In genomic region chr11:75402271-75402690, GRCm38 (mm10) we compare ENCODE assay signal across 8 mouse cellular contexts. TPM values are rescaled to one million over a fixed set of nuclear protein-coding genes. Genes with fewer than 3 reads are reported as not detected.
A peak's percentile ranks its signal among the peaks of the same experiment; 100 is the strongest.
DNase-seq lines count a peak whose midpoint lies in the region; ATAC-seq and TF ChIP-seq lines count a peak whose summit lies in the region.

No protein-coding gene starts in this region.

- peak; percentile 64; the same call in 1 of the 2 replicates for ATAC-seq in kidney, embryonic 15.5 days (replicated peaks; ENCODE audit: low FRiP score)
- ATAC-seq in liver, embryonic 14.5 days (ENCODE audit: insufficient read depth), result peak; percentile 28; the same call in 1 of the 2 replicates
- 0 out of 2 replicates have a peak, but pooled peaks have one; percentile 56 for ATAC-seq in neural tube, embryonic 12.5 days (ENCODE audit: low FRiP score, low read depth)
- ATAC-seq in erythroblast, adult 5-6 weeks (replicated peaks; ENCODE audit: low FRiP score, poor library complexity, severe bottlenecking), result no peak

- 0 out of 2 replicates have a peak, but pooled peaks have one; percentile 13 for TF ChIP-seq CTCF in E14TG2a.4 (conservative IDR thresholded peaks at IDR 0.05; ENCODE audit: low read length)
- TF ChIP-seq CTCF in liver, embryonic 14.5 days (IDR thresholded peaks at IDR 0.05; ENCODE audit: low read depth), result peak; percentile 68

- no peaks in the 10 kb centered on the region for H3K27me3 ChIP-seq in E14TG2a.4 (ENCODE audit: insufficient read depth, low read length)
- H3K27me3 ChIP-seq in kidney, embryonic 15.5 days, result no peaks in the 10 kb centered on the region
- no peaks in the 10 kb centered on the region for H3K27me3 ChIP-seq in liver, embryonic 14.5 days (ENCODE audit: control insufficient read depth, insufficient read depth, low read length)
- no peaks in the 10 kb centered on the region for H3K27me3 ChIP-seq in neural tube, embryonic 12.5 days (replicated peaks)

- H3K9ac ChIP-seq in kidney, embryonic 15.5 days, result no peak overlapping the region
- H3K9ac ChIP-seq in liver, embryonic 14.5 days (replicated peaks), result no peak overlapping the region
- H3K9ac ChIP-seq in neural tube, embryonic 12.5 days, result no peak overlapping the region

- H3K4me3 ChIP-seq in E14TG2a.4 (replicated peaks; ENCODE audit: low read length), result no peak overlapping the region
- H3K4me3 ChIP-seq in kidney, embryonic 15.5 days (replicated peaks), result no peak overlapping the region
- H3K4me3 ChIP-seq in liver, embryonic 14.5 days (ENCODE audit: insufficient read depth in 1 of 2, low read depth in 2 of 2, low read length in 2 of 2), result no peak overlapping the region
- H3K4me3 ChIP-seq in neural tube, embryonic 12.5 days, result no peak overlapping the region

- no peak overlapping the region for H3K27ac ChIP-seq in kidney, embryonic 15.5 days
- H3K27ac ChIP-seq in liver, embryonic 14.5 days, result no peak overlapping the region
- no peak overlapping the region for H3K27ac ChIP-seq in neural tube, embryonic 12.5 days

- no peaks in the 10 kb centered on the region for H3K9me3 ChIP-seq in E14TG2a.4 (ENCODE audit: low read length)
- no peaks in the 10 kb centered on the region for H3K9me3 ChIP-seq in kidney, embryonic 15.5 days (replicated peaks)
- no peaks in the 10 kb centered on the region for H3K9me3 ChIP-seq in liver, embryonic 14.5 days (ENCODE audit: control insufficient read depth, low read length)
- no peaks in the 10 kb centered on the region for H3K9me3 ChIP-seq in neural tube, embryonic 12.5 days

- H3K36me3 ChIP-seq in E14TG2a.4 (ENCODE audit: insufficient read depth, low read length), result peaks cover 59% of the 10 kb centered on the region
- peaks cover 12% of the 10 kb centered on the region for H3K36me3 ChIP-seq in kidney, embryonic 15.5 days
- H3K36me3 ChIP-seq in liver, embryonic 14.5 days (replicated peaks; ENCODE audit: control insufficient read depth, insufficient read depth, low read depth), result no peaks in the 10 kb centered on the region
- no peaks in the 10 kb centered on the region for H3K36me3 ChIP-seq in neural tube, embryonic 12.5 days

- H3K4me1 ChIP-seq in E14TG2a.4 (replicated peaks; ENCODE audit: low read depth, low read length), result peaks cover 20% of the 10 kb centered on the region
- H3K4me1 ChIP-seq in kidney, embryonic 15.5 days, result no peaks in the 10 kb centered on the region
- H3K4me1 ChIP-seq in liver, embryonic 14.5 days (replicated peaks; ENCODE audit: control insufficient read depth in 2 of 2, insufficient read depth in 2 of 2, low read length in 1 of 2), result peaks cover 0 to 5% of the 10 kb centered on the region in 2 experiments; a peak in 1 of 4 replicates
- no peaks in the 10 kb centered on the region for H3K4me1 ChIP-seq in neural tube, embryonic 12.5 days

- WGBS in kidney, embryonic 15.5 days, result 58% methylated on average over 5 of the region's 5 CpGs
- 56% methylated on average over 5 of the region's 5 CpGs for WGBS in liver, embryonic 14.5 days (ENCODE audit: insufficient replicate concordance)
- 75% methylated on average over 5 of the region's 5 CpGs for WGBS in neural tube, embryonic 12.5 days

- no peak overlapping the region for H3K4me2 ChIP-seq in kidney, embryonic 15.5 days
- no peak overlapping the region for H3K4me2 ChIP-seq in liver, embryonic 14.5 days (ENCODE audit: low read depth)
- H3K4me2 ChIP-seq in neural tube, embryonic 12.5 days (replicated peaks), result no peak overlapping the region

- DNase-seq in 416B (ENCODE audit: low read depth), result peak; percentile 84
- DNase-seq in cerebellum, postnatal 25 days, result peak; percentile 14 to 37
- DNase-seq in heart, adult 9 months (ENCODE audit: low spot score in 2 of 2), result peak; percentile 43 to 68
- DNase-seq in liver, embryonic 14.5 days (ENCODE audit: low read depth in 3 of 3, low spot score in 3 of 3), result peak in 1 of 3 experiments; percentile 24

- TF ChIP-seq EP300 in liver, embryonic 14.5 days (IDR thresholded peaks at IDR 0.05; ENCODE audit: low read depth), result no peak

RNA-seq across cellular contexts. Expression of gene Serpinf1, which starts 20.2 kb away (rescaled TPM):
- polyA plus RNA-seq in kidney, embryonic 15.5 days (2015; fragmentation: Nextera tagmentation; extraction: Ambion mirVana), result 129 and 140 TPM in 2 replicates
- polyA plus RNA-seq in liver, embryonic 14.5 days (2012; rRNA removed), result 104 and 128 TPM in 2 replicates
- 145 and 166 TPM in 2 replicates for polyA plus RNA-seq in liver, embryonic 14.5 days (2014; fragmentation: Nextera tagmentation; extraction: Ambion mirVana)
- 72.8 and 73.2 TPM in 2 replicates for polyA plus RNA-seq in neural tube, embryonic 12.5 days (2016; fragmentation: Nextera tagmentation; extraction: Ambion mirVana)
- total RNA-seq in erythroblast, adult 5-6 weeks (2015; ENCODE audit: low replicate concordance), result 3.8 and 10.4 TPM in 2 replicates
- total RNA-seq in erythroblast, adult 5-6 weeks (2017; ENCODE audit: low replicate concordance), result 3.7 and 4.9 TPM in 2 replicates

RNA-seq across cellular contexts. Expression of gene Serpinf2, which starts 37.1 kb away (rescaled TPM):
- polyA plus RNA-seq in kidney, embryonic 15.5 days (2015; fragmentation: Nextera tagmentation; extraction: Ambion mirVana), result 35.4 and 47.2 TPM in 2 replicates
- polyA plus RNA-seq in liver, embryonic 14.5 days (2012; rRNA removed), result 474 and 506 TPM in 2 replicates
- polyA plus RNA-seq in liver, embryonic 14.5 days (2014; fragmentation: Nextera tagmentation; extraction: Ambion mirVana), result 304 and 336 TPM in 2 replicates
- polyA plus RNA-seq in neural tube, embryonic 12.5 days (2016; fragmentation: Nextera tagmentation; extraction: Ambion mirVana), result 0.18 and 0.40 TPM in 2 replicates
- total RNA-seq in erythroblast, adult 5-6 weeks (2015; ENCODE audit: low replicate concordance), result 4.6 TPM in 1 of 2 replicates, not detected in the other
- 0.70 and 0.94 TPM in 2 replicates for total RNA-seq in erythroblast, adult 5-6 weeks (2017; ENCODE audit: low replicate concordance)

RNA-seq across cellular contexts. Expression of gene Wdr81, which starts 52.2 kb away (rescaled TPM):
- 5.0 and 6.2 TPM in 2 replicates for polyA plus RNA-seq in kidney, embryonic 15.5 days (2015; fragmentation: Nextera tagmentation; extraction: Ambion mirVana)
- 15.3 and 16.4 TPM in 2 replicates for polyA plus RNA-seq in liver, embryonic 14.5 days (2012; rRNA removed)
- polyA plus RNA-seq in liver, embryonic 14.5 days (2014; fragmentation: Nextera tagmentation; extraction: Ambion mirVana), result 14.6 and 15.8 TPM in 2 replicates
- polyA plus RNA-seq in neural tube, embryonic 12.5 days (2016; fragmentation: Nextera tagmentation; extraction: Ambion mirVana), result 8.2 and 9.0 TPM in 2 replicates
- 22.6 and 24.8 TPM in 2 replicates for total RNA-seq in erythroblast, adult 5-6 weeks (2015; ENCODE audit: low replicate concordance)
- 27.3 and 28.2 TPM in 2 replicates for total RNA-seq in erythroblast, adult 5-6 weeks (2017; ENCODE audit: low replicate concordance)

RNA-seq across cellular contexts. Expression of gene Smyd4, which starts 54.0 kb away (rescaled TPM):
- polyA plus RNA-seq in kidney, embryonic 15.5 days (2015; fragmentation: Nextera tagmentation; extraction: Ambion mirVana), result 14.6 and 15.2 TPM in 2 replicates
- 1.8 and 2.2 TPM in 2 replicates for polyA plus RNA-seq in liver, embryonic 14.5 days (2012; rRNA removed)
- 2.7 and 3.1 TPM in 2 replicates for polyA plus RNA-seq in liver, embryonic 14.5 days (2014; fragmentation: Nextera tagmentation; extraction: Ambion mirVana)
- 13.5 and 15.1 TPM in 2 replicates for polyA plus RNA-seq in neural tube, embryonic 12.5 days (2016; fragmentation: Nextera tagmentation; extraction: Ambion mirVana)
- total RNA-seq in erythroblast, adult 5-6 weeks (2015; ENCODE audit: low replicate concordance), result 4.0 and 8.5 TPM in 2 replicates
- total RNA-seq in erythroblast, adult 5-6 weeks (2017; ENCODE audit: low replicate concordance), result 1.4 and 2.9 TPM in 2 replicates

RNA-seq across cellular contexts. Expression of gene Rpa1, which starts 54.2 kb away (rescaled TPM):
- polyA plus RNA-seq in kidney, embryonic 15.5 days (2015; fragmentation: Nextera tagmentation; extraction: Ambion mirVana), result 123 and 128 TPM in 2 replicates
- 29.6 and 55.3 TPM in 2 replicates for polyA plus RNA-seq in liver, embryonic 14.5 days (2012; rRNA removed)
- polyA plus RNA-seq in liver, embryonic 14.5 days (2014; fragmentation: Nextera tagmentation; extraction: Ambion mirVana), result 93.2 and 102 TPM in 2 replicates
- 95.9 and 103 TPM in 2 replicates for polyA plus RNA-seq in neural tube, embryonic 12.5 days (2016; fragmentation: Nextera tagmentation; extraction: Ambion mirVana)
- total RNA-seq in erythroblast, adult 5-6 weeks (2015; ENCODE audit: low replicate concordance), result 7.5 and 15.7 TPM in 2 replicates
- 47.8 and 64.4 TPM in 2 replicates for total RNA-seq in erythroblast, adult 5-6 weeks (2017; ENCODE audit: low replicate concordance)

Comparison
In these comparisons a context has a peak if more than half of its experiments do, and no peak if none do; other contexts are left out.
1. RNA of gene Serpinf2, which starts 37.1 kb away (polyA plus RNA-seq): 304 to 506 TPM in liver, embryonic 14.5 days and 35.4 to 47.2 TPM in kidney, embryonic 15.5 days; 0.18 to 0.40 TPM in neural tube, embryonic 12.5 days; every median in the first group is over 10 times any median in the second.